28 mouse cellular contexts compared by ENCODE assay signal in genomic region chr1:78168796-78169195, GRCm38 (mm10). TPM values are rescaled to one million over a fixed set of nuclear protein-coding genes. Genes with fewer than 3 reads are reported as not detected.
A peak's percentile ranks its signal among the peaks of the same experiment; 100 is the strongest.
DNase-seq lines count a peak whose midpoint lies in the region; ATAC-seq lines count a peak whose summit lies in the region.
"Had no signal": no experiment of that assay in that cellular context is flagged by ENCODE, and none has a peak within 500 bp of the region (broad histone marks: within the 10 kb centered on the region; RNA-seq: fewer than 3 reads in every experiment).

No protein-coding gene starts in this region.

- 33% methylated on average over 3 of the region's 3 CpGs for WGBS in embryonic facial prominence, embryonic 11.5 days
- 27% methylated on average over 3 of the region's 3 CpGs for whole genome bisulfite sequencing in embryonic facial prominence, embryonic 10.5 days
- WGBS in hindbrain, embryonic 12.5 days: 27% methylated on average over 3 of the region's 3 CpGs
- 24% methylated on average over 3 of the region's 3 CpGs for WGBS in hindbrain, embryonic 16.5 days
- WGBS in neural tube, embryonic 13.5 days: 21% methylated on average over 3 of the region's 3 CpGs
- 26% methylated on average over 3 of the region's 3 CpGs for WGBS in neural tube, embryonic 15.5 days
- 16% methylated on average over 3 of the region's 3 CpGs for WGBS in midbrain, embryonic 14.5 days

- peaks cover 15% of the 10 kb centered on the region for H3K27me3 ChIP-seq in embryonic facial prominence, embryonic 11.5 days (ENCODE audit: control insufficient read depth, insufficient read depth, low read length)
- H3K27me3 ChIP-seq in embryonic facial prominence, embryonic 10.5 days (replicated peaks; ENCODE audit: low read depth, poor library complexity, severe bottlenecking): peaks cover 100% of the 10 kb centered on the region
- peaks cover 80% of the 10 kb centered on the region for H3K27me3 ChIP-seq in hindbrain, embryonic 12.5 days
- peaks cover 42% of the 10 kb centered on the region for H3K27me3 ChIP-seq in hindbrain, embryonic 16.5 days (replicated peaks; ENCODE audit: control insufficient read depth, insufficient read depth, low read length)
- H3K27me3 ChIP-seq in neural tube, embryonic 13.5 days: peaks cover 90% of the 10 kb centered on the region
- H3K27me3 ChIP-seq in neural tube, embryonic 15.5 days (replicated peaks): peaks cover 66% of the 10 kb centered on the region
- H3K27me3 ChIP-seq in midbrain, embryonic 14.5 days (ENCODE audit: control insufficient read depth, insufficient read depth, low read length): peaks cover 58% of the 10 kb centered on the region

- no peaks in the 10 kb centered on the region for H3K9me3 ChIP-seq in embryonic facial prominence, embryonic 11.5 days (replicated peaks; ENCODE audit: control insufficient read depth, low read length)
- H3K9me3 ChIP-seq in embryonic facial prominence, embryonic 10.5 days: no peaks in the 10 kb centered on the region
- no peaks in the 10 kb centered on the region for H3K9me3 ChIP-seq in hindbrain, embryonic 12.5 days (replicated peaks)
- no peaks in the 10 kb centered on the region for H3K9me3 ChIP-seq in hindbrain, embryonic 16.5 days (ENCODE audit: control insufficient read depth, low read length)
- no peaks in the 10 kb centered on the region for H3K9me3 ChIP-seq in neural tube, embryonic 13.5 days
- H3K9me3 ChIP-seq in neural tube, embryonic 15.5 days (replicated peaks): no peaks in the 10 kb centered on the region
- H3K9me3 ChIP-seq in midbrain, embryonic 14.5 days (ENCODE audit: control insufficient read depth, low read length): no peaks in the 10 kb centered on the region
- H3K9me3 ChIP-seq: G1E; intestine, embryonic 15.5 days; limb, embryonic 12.5 days; liver, embryonic 15.5 days had no signal

- ATAC-seq in embryonic facial prominence, embryonic 11.5 days (replicated peaks; ENCODE audit: insufficient number of reproducible peaks, low FRiP score, low TSS enrichment, low read depth): no peak
- ATAC-seq in hindbrain, embryonic 12.5 days (ENCODE audit: low FRiP score): no peak
- ATAC-seq in hindbrain, embryonic 16.5 days: no peak
- ATAC-seq in neural tube, embryonic 13.5 days (ENCODE audit: low read depth): no peak
- no peak for ATAC-seq in neural tube, embryonic 15.5 days (ENCODE audit: low FRiP score)
- ATAC-seq in midbrain, embryonic 14.5 days (ENCODE audit: low FRiP score, low TSS enrichment): no peak
- ATAC-seq: intestine, embryonic 15.5 days had no signal

- H3K4me1 ChIP-seq in embryonic facial prominence, embryonic 11.5 days (ENCODE audit: control insufficient read depth, insufficient read depth, low read length): peaks cover 3% of the 10 kb centered on the region
- H3K4me1 ChIP-seq in embryonic facial prominence, embryonic 10.5 days: peaks cover 70% of the 10 kb centered on the region
- peaks cover 32% of the 10 kb centered on the region for H3K4me1 ChIP-seq in hindbrain, embryonic 12.5 days
- no peaks in the 10 kb centered on the region; the same call in 1 of the 2 replicates for H3K4me1 ChIP-seq in hindbrain, embryonic 16.5 days (ENCODE audit: control insufficient read depth, insufficient read depth, low read depth, low read length)
- peaks cover 75% of the 10 kb centered on the region for H3K4me1 ChIP-seq in neural tube, embryonic 13.5 days (replicated peaks)
- H3K4me1 ChIP-seq in neural tube, embryonic 15.5 days: no peaks in the 10 kb centered on the region
- peaks cover 26% of the 10 kb centered on the region for H3K4me1 ChIP-seq in midbrain, embryonic 14.5 days (ENCODE audit: control insufficient read depth, insufficient read depth, low read length)
- H3K4me1 ChIP-seq: intestine, embryonic 15.5 days; liver, embryonic 15.5 days had no signal

- no peak overlapping the region for H3K4me2 ChIP-seq in embryonic facial prominence, embryonic 11.5 days (ENCODE audit: low read depth, low read length)
- peak overlapping the region; percentile 11; the same call in 1 of the 2 replicates for H3K4me2 ChIP-seq in hindbrain, embryonic 12.5 days (replicated peaks)
- H3K4me2 ChIP-seq in hindbrain, embryonic 16.5 days (ENCODE audit: low read length): no peak overlapping the region
- peak overlapping the region; percentile 9; the same call in 1 of the 2 replicates for H3K4me2 ChIP-seq in neural tube, embryonic 13.5 days
- H3K4me2 ChIP-seq in neural tube, embryonic 15.5 days: no peak overlapping the region
- H3K4me2 ChIP-seq in midbrain, embryonic 14.5 days (ENCODE audit: low read length): 0 out of 2 replicates have a peak overlapping the region, but pooled peaks have one; percentile 18
- H3K4me2 ChIP-seq: heart, embryonic 11.5 days; intestine, embryonic 15.5 days; limb, embryonic 12.5 days; liver, embryonic 15.5 days; lung, embryonic 14.5 days had no signal

- H3K4me3 ChIP-seq in embryonic facial prominence, embryonic 11.5 days (ENCODE audit: low read depth, low read length): no peak overlapping the region
- H3K4me3 ChIP-seq in embryonic facial prominence, embryonic 10.5 days: no peak overlapping the region
- H3K4me3 ChIP-seq in hindbrain, embryonic 12.5 days: no peak overlapping the region
- no peak overlapping the region for H3K4me3 ChIP-seq in hindbrain, embryonic 16.5 days (ENCODE audit: low read length)
- H3K4me3 ChIP-seq in neural tube, embryonic 13.5 days: no peak overlapping the region
- no peak overlapping the region for H3K4me3 ChIP-seq in neural tube, embryonic 15.5 days (replicated peaks)
- no peak overlapping the region for H3K4me3 ChIP-seq in midbrain, embryonic 14.5 days (replicated peaks; ENCODE audit: low read depth, low read length)
- H3K4me3 ChIP-seq: intestine, embryonic 15.5 days; limb, embryonic 12.5 days; liver, embryonic 15.5 days had no signal

- no peak overlapping the region for H3K27ac ChIP-seq in embryonic facial prominence, embryonic 11.5 days (replicated peaks; ENCODE audit: low read depth, low read length)
- H3K27ac ChIP-seq in embryonic facial prominence, embryonic 10.5 days (replicated peaks): no peak overlapping the region
- H3K27ac ChIP-seq in hindbrain, embryonic 12.5 days: peak overlapping the region; percentile 55
- H3K27ac ChIP-seq in hindbrain, embryonic 16.5 days (ENCODE audit: low read depth, low read length): no peak overlapping the region
- 0 out of 2 replicates have a peak overlapping the region, but pooled peaks have one; percentile 10 for H3K27ac ChIP-seq in neural tube, embryonic 13.5 days (replicated peaks)
- no peak overlapping the region for H3K27ac ChIP-seq in neural tube, embryonic 15.5 days (replicated peaks)
- peak overlapping the region; percentile 32; the same call in 1 of the 2 replicates for H3K27ac ChIP-seq in midbrain, embryonic 14.5 days (replicated peaks; ENCODE audit: low read depth, low read length)
- H3K27ac ChIP-seq: intestine, embryonic 15.5 days; limb, embryonic 12.5 days; liver, embryonic 15.5 days had no signal

- peak; percentile 56 for DNase-seq in embryonic facial prominence, embryonic 11.5 days (ENCODE audit: low spot score)
- no peak for DNase-seq in embryonic facial prominence, embryonic 10.5 days (ENCODE audit: low spot score)
- no peak for DNase-seq in midbrain, embryonic 14.5 days
- DNase-seq in lung, postnatal 14 days: no peak
- DNase-seq: adrenal gland, adult 8-10 months; cerebellum, adult 8-10 months; cerebellum, postnatal 25 days; gastrocnemius, postnatal 25 days; heart, adult 18-20 months; heart, postnatal 4 days; kidney, adult 9 months; kidney, postnatal 14 days; layer of hippocampus, adult 9-11 months; lung, embryonic 14.5 days; right cerebral cortex, postnatal 4 days; thymus, adult 2 months; thymus, postnatal 36 days had no signal

- H3K9ac ChIP-seq in embryonic facial prominence, embryonic 11.5 days (replicated peaks; ENCODE audit: low read length): no peak overlapping the region
- H3K9ac ChIP-seq in hindbrain, embryonic 12.5 days: no peak overlapping the region
- H3K9ac ChIP-seq in hindbrain, embryonic 16.5 days (ENCODE audit: low read depth, low read length): no peak overlapping the region
- H3K9ac ChIP-seq in neural tube, embryonic 13.5 days: no peak overlapping the region
- no peak overlapping the region for H3K9ac ChIP-seq in neural tube, embryonic 15.5 days (replicated peaks)
- no peak overlapping the region for H3K9ac ChIP-seq in midbrain, embryonic 14.5 days (replicated peaks; ENCODE audit: low read length)
- H3K9ac ChIP-seq: intestine, embryonic 15.5 days; limb, embryonic 12.5 days; liver, embryonic 15.5 days; lung, embryonic 14.5 days had no signal

- no peaks in the 10 kb centered on the region for H3K36me3 ChIP-seq in embryonic facial prominence, embryonic 11.5 days (replicated peaks; ENCODE audit: control insufficient read depth, insufficient read depth, low read depth, low read length)
- H3K36me3 ChIP-seq in embryonic facial prominence, embryonic 10.5 days (replicated peaks): no peaks in the 10 kb centered on the region
- H3K36me3 ChIP-seq in hindbrain, embryonic 12.5 days: no peaks in the 10 kb centered on the region
- no peaks in the 10 kb centered on the region for H3K36me3 ChIP-seq in hindbrain, embryonic 16.5 days (ENCODE audit: control insufficient read depth, insufficient read depth, low read length)
- H3K36me3 ChIP-seq in neural tube, embryonic 13.5 days: no peaks in the 10 kb centered on the region
- H3K36me3 ChIP-seq in neural tube, embryonic 15.5 days: no peaks in the 10 kb centered on the region
- H3K36me3 ChIP-seq in midbrain, embryonic 14.5 days (ENCODE audit: control insufficient read depth, insufficient read depth, low read length): no peaks in the 10 kb centered on the region
- H3K36me3 ChIP-seq: intestine, embryonic 15.5 days; limb, embryonic 12.5 days; liver, embryonic 15.5 days had no signal

RNA-seq across cellular contexts. Expression of gene Pax3, which starts 28.1 kb away (rescaled TPM):
- 16.2 and 17.3 TPM in 2 replicates for polyA plus RNA-seq in embryonic facial prominence, embryonic 11.5 days (2014; fragmentation: Nextera tagmentation; extraction: Ambion mirVana)
- 16.6 and 17.7 TPM in 2 replicates for polyA plus RNA-seq in embryonic facial prominence, embryonic 10.5 days (2016; fragmentation: Nextera tagmentation; extraction: Ambion mirVana)
- 32.7 and 37.5 TPM in 2 replicates for polyA plus RNA-seq in hindbrain, embryonic 12.5 days (2016; fragmentation: Nextera tagmentation; extraction: Ambion mirVana)
- 11.7 and 12.5 TPM in 2 replicates for polyA plus RNA-seq in hindbrain, embryonic 16.5 days (2015; fragmentation: Nextera tagmentation; extraction: Ambion mirVana)
- 12.9 and 17.0 TPM in 2 replicates for polyA plus RNA-seq in neural tube, embryonic 13.5 days (2015; fragmentation: Nextera tagmentation; extraction: Ambion mirVana)
- polyA plus RNA-seq in neural tube, embryonic 15.5 days (2015; fragmentation: Nextera tagmentation; extraction: Ambion mirVana): 2.5 and 3.4 TPM in 2 replicates
- 16.0 and 23.6 TPM in 2 replicates for polyA plus RNA-seq in midbrain, embryonic 14.5 days (2014; fragmentation: Nextera tagmentation; extraction: Ambion mirVana)
- polyA plus RNA-seq: frontal cortex, adult 2 months; intestine, embryonic 15.5 days; liver, adult 2 months; lung, embryonic 14.5 days had no signal

Comparison
In these comparisons a context has a peak if more than half of its experiments do, and no peak if none do; other contexts are left out.
1. H3K27ac ChIP-seq: peak in hindbrain, embryonic 12.5 days (single experiment), neural tube, embryonic 13.5 days (single experiment) and midbrain, embryonic 14.5 days (single experiment); none in embryonic facial prominence, embryonic 11.5 days (single experiment), embryonic facial prominence, embryonic 10.5 days (single experiment), hindbrain, embryonic 16.5 days (single experiment) and neural tube, embryonic 15.5 days (single experiment).
2. H3K4me2 ChIP-seq: peak in hindbrain, embryonic 12.5 days (single experiment), neural tube, embryonic 13.5 days (single experiment) and midbrain, embryonic 14.5 days (single experiment); none in embryonic facial prominence, embryonic 11.5 days (single experiment), hindbrain, embryonic 16.5 days (single experiment) and neural tube, embryonic 15.5 days (single experiment).